Mouse (Mus musculus) hindbrain, postnatal 0 days (tissue): ENCODE measurements around the gene Ffar2. TPM values are rescaled to one million over a fixed set of nuclear protein-coding genes. Genes with fewer than 3 reads are reported as not detected.

Source experiments
- ATAC-seq: fragments of 200-750 bp; cut with Nextera tagmentation; 2 replicates; pipeline ENCODE4 v1.8.0; 2017; ENCODE audit warnings: mild to moderate bottlenecking, moderate TSS enrichment, moderate library complexity
- DNase-seq: peaks from one replicate; pipeline ENCODE4 v3.0.0-alpha.2; 2015; ENCODE audit warnings: low spot score
- H3K27ac ChIP-seq: fragments of 300-500 bp; sonication (generic); 2 replicates; pipeline ENCODE4 v1.5.1; 2014; ENCODE audit warnings: mild to moderate bottlenecking
- H3K27me3 ChIP-seq: fragments of 300-500 bp; sonication (generic); 2 replicates; pipeline ENCODE4 v1.6.1; 2014; ENCODE audit warnings: low read length, mixed read lengths; ENCODE audit not compliant: insufficient read depth
- H3K36me3 ChIP-seq: fragments of 300-500 bp; sonication (generic); 2 replicates; pipeline ENCODE4 v1.6.1; 2014; ENCODE audit warnings: low read length, mixed read lengths; ENCODE audit not compliant: insufficient read depth
- H3K4me1 ChIP-seq: fragments of 300-500 bp; sonication (generic); 2 replicates; pipeline ENCODE4 v1.6.1; 2014; ENCODE audit warnings: antibody characterized with exemption, low read length, mixed read lengths; ENCODE audit not compliant: insufficient read depth
- H3K4me2 ChIP-seq: fragments of 300-500 bp; sonication (generic); 2 replicates; pipeline ENCODE4 v1.6.1; 2014; ENCODE audit warnings: low read depth, mild to moderate bottlenecking, low read length, moderate library complexity, mixed read lengths
- H3K4me3 ChIP-seq: fragments of 300-500 bp; sonication (generic); 2 replicates; pipeline ENCODE4 v1.5.1; 2014; ENCODE audit warnings: low read length
- H3K9ac ChIP-seq: fragments of 300-500 bp; sonication (generic); replicated peaks from 2 replicates; pipeline ENCODE4 v1.6.1; 2014; ENCODE audit warnings: mild to moderate bottlenecking, low read length, moderate library complexity, mixed read lengths
- H3K9me3 ChIP-seq: fragments of 300-500 bp; sonication (generic); 2 replicates; pipeline ENCODE4 v1.6.1; 2016; ENCODE audit warnings: low read length, mixed read lengths
- CTCF ChIP-seq: IDR thresholded peaks from 2 replicates; pipeline ENCODE4 v1.5.1; 2016; ENCODE audit warnings: antibody characterized with exemption, control low read depth, low read depth
- WGBS: fragments of 180-500 bp; shearing (Covaris S2); extraction: QIAGEN DNeasy Blood & Tissue Kit; methylation state at CpG from one replicate; pipeline ENCODE4 v1.1.7; 2014; 5-methylcytosine and 5-hydroxymethylcytosine counted together
- polyA plus RNA-seq: library from polyadenylated mRNA; unstranded; fragments of >200 nt; fragmentation: Nextera tagmentation; extraction: Ambion mirVana; gene quantifications from 2 replicates; pipeline ENCODE4 v1.2.1, GENCODE M21; 2015
- total RNA-seq: library from RNA; depleted of rRNA; stranded (reverse); fragments of >200 nt; gene quantifications from 2 replicates; pipeline ENCODE4 v1.2.3, GENCODE M21; 2014; rRNA removed

Gene Ffar2
- total and polyA plus RNA-seq, 2 experiments from 2014 or later: 0.16 to 0.23 TPM

GRCm38 (mm10) chr7:30777911-30778310, 45.7 kb downstream of the Ffar2 start:
- Histone ChIP-seq H3K4me2 (no peak overlapping the region), H3K36me3 (no peaks in the 10 kb centered on the region), H3K4me1 (no peaks in the 10 kb centered on the region), H3K4me3 (no peak overlapping the region), H3K27ac (no peak overlapping the region), H3K9ac (no peak overlapping the region), H3K9me3 (no peaks in the 10 kb centered on the region), H3K27me3 (no peaks in the 10 kb centered on the region)
- WGBS: 77% methylated on average over 1 of the region's 1 CpGs
- TF ChIP-seq CTCF: no peak
- DNase-seq (no peak), ATAC-seq (no peak)

- WGBS: 53% methylated on average over 7 of the region's 7 CpGs
- Histone ChIP-seq H3K9me3 (no peaks in the 10 kb centered on the region), H3K4me2 (no peak overlapping the region), H3K36me3 (no peaks in the 10 kb centered on the region), H3K27me3 (no peaks in the 10 kb centered on the region), H3K4me1 (no peaks in the 10 kb centered on the region), H3K4me3 (no peak overlapping the region), H3K9ac (no peak overlapping the region), H3K27ac (no peak overlapping the region)
- 0 out of 2 replicates have a peak, but pooled peaks have one; percentile 25 for TF ChIP-seq CTCF
- DNase-seq (no peak), ATAC-seq (no peak)
Measured at GRCm38 (mm10) chr7:30777081-30777579, 46.4 kb downstream of the Ffar2 start.

GRCm38 (mm10) chr7:30776104-30776503, 47.5 kb downstream of the Ffar2 start:
- no peak overlapping the region for H3K9ac ChIP-seq
- no peak for TF ChIP-seq CTCF
- H3K4me3 ChIP-seq: no peak overlapping the region
- H3K4me1 ChIP-seq: no peaks in the 10 kb centered on the region
- H3K4me2 ChIP-seq: no peak overlapping the region
- ATAC-seq: no peak
- H3K27me3 ChIP-seq: no peaks in the 10 kb centered on the region
- H3K9me3 ChIP-seq: no peaks in the 10 kb centered on the region
- no peaks in the 10 kb centered on the region for H3K36me3 ChIP-seq
- 86% methylated on average over 9 of the region's 9 CpGs for whole genome bisulfite sequencing
- H3K27ac ChIP-seq: no peak overlapping the region
- no peak for DNase-seq

GRCm38 (mm10) chr7:30769236-30769635, 54.3 kb downstream of the Ffar2 start:
- no peaks in the 10 kb centered on the region for H3K36me3 ChIP-seq
- no peaks in the 10 kb centered on the region for H3K27me3 ChIP-seq
- H3K4me2 ChIP-seq: no peak overlapping the region
- ATAC-seq (no peak), DNase-seq (no peak)
- H3K4me1 ChIP-seq: no peaks in the 10 kb centered on the region
- 31% methylated on average over 9 of the region's 9 CpGs for WGBS
- H3K27ac ChIP-seq: no peak overlapping the region
- no peak overlapping the region for H3K9ac ChIP-seq
- no peaks in the 10 kb centered on the region for H3K9me3 ChIP-seq
- no peak for TF ChIP-seq CTCF
- no peak overlapping the region for H3K4me3 ChIP-seq

Other genes starting within 250 kb of the Ffar2 start
- gene Kmt2b, start 235.0 kb downstream of the Ffar2 start, total RNA-seq: 27.1 and 36.7 TPM in 2 replicates
- gene Kmt2b, start 235.0 kb downstream of the Ffar2 start, polyA plus RNA-seq: 6.7 and 7.1 TPM in 2 replicates
- gene Zbtb32, start 224.9 kb downstream of the Ffar2 start, total RNA-seq: not detected in 2 replicates
- gene Zbtb32, start 224.9 kb downstream of the Ffar2 start, polyA plus RNA-seq: 0.18 and 0.23 TPM in 2 replicates
- gene Upk1a, start 210.9 kb downstream of the Ffar2 start, total RNA-seq: 0.14 and 0.99 TPM in 2 replicates
- 0.62 and 0.99 TPM in 2 replicates for gene Upk1a, start 210.9 kb downstream of the Ffar2 start, polyA plus RNA-seq
- gene Cox6b1, start 197.6 kb downstream of the Ffar2 start, total RNA-seq: 352 and 389 TPM in 2 replicates
- gene Cox6b1, start 197.6 kb downstream of the Ffar2 start, polyA plus RNA-seq: 1,552 and 1,572 TPM in 2 replicates
- gene Etv2, start 187.9 kb downstream of the Ffar2 start, total RNA-seq: not detected in 2 replicates
- gene Etv2, start 187.9 kb downstream of the Ffar2 start, polyA plus RNA-seq: not detected in 2 replicates
- gene Rbm42, start 173.5 kb downstream of the Ffar2 start, total RNA-seq: 162 and 169 TPM in 2 replicates
- gene Rbm42, start 173.5 kb downstream of the Ffar2 start, polyA plus RNA-seq: 116 and 118 TPM in 2 replicates
- gene Haus5, start 158.8 kb downstream of the Ffar2 start, total RNA-seq: 22.2 and 24.1 TPM in 2 replicates
- 19.9 and 25.8 TPM in 2 replicates for gene Haus5, start 158.8 kb downstream of the Ffar2 start, polyA plus RNA-seq
- gene Pmis2, start 152.2 kb downstream of the Ffar2 start, total RNA-seq: not detected in 2 replicates
- gene Pmis2, start 152.2 kb downstream of the Ffar2 start, polyA plus RNA-seq: not detected in 2 replicates
- not detected in 2 replicates for gene 2200002J24Rik, start 124.8 kb downstream of the Ffar2 start, total RNA-seq
- gene 2200002J24Rik, start 124.8 kb downstream of the Ffar2 start, polyA plus RNA-seq: 0.55 TPM in 1 of 2 replicates, not detected in the other
- gene Atp4a, start 111.6 kb downstream of the Ffar2 start, total RNA-seq: 2.0 and 5.3 TPM in 2 replicates
- 4.2 and 6.0 TPM in 2 replicates for gene Atp4a, start 111.6 kb downstream of the Ffar2 start, polyA plus RNA-seq
- 195 and 238 TPM in 2 replicates for gene Tmem147, start 94.2 kb downstream of the Ffar2 start, total RNA-seq
- gene Tmem147, start 94.2 kb downstream of the Ffar2 start, polyA plus RNA-seq: 338 and 342 TPM in 2 replicates
- not detected in 2 replicates for gene Gapdhs, start 80.1 kb downstream of the Ffar2 start, total RNA-seq
- gene Gapdhs, start 80.1 kb downstream of the Ffar2 start, polyA plus RNA-seq: 0.32 and 0.69 TPM in 2 replicates
- gene Sbsn, start 72.3 kb downstream of the Ffar2 start, total RNA-seq: 0.84 and 4.2 TPM in 2 replicates
- gene Sbsn, start 72.3 kb downstream of the Ffar2 start, polyA plus RNA-seq: 2.9 and 3.0 TPM in 2 replicates
- 1.4 and 2.1 TPM in 2 replicates for gene Dmkn, start 60.0 kb downstream of the Ffar2 start, total RNA-seq
- gene Dmkn, start 60.0 kb downstream of the Ffar2 start, polyA plus RNA-seq: 3.9 and 5.8 TPM in 2 replicates
- not detected in 2 replicates for gene Krtdap, start 35.9 kb downstream of the Ffar2 start, total RNA-seq
- 0.66 and 1.8 TPM in 2 replicates for gene Krtdap, start 35.9 kb downstream of the Ffar2 start, polyA plus RNA-seq
- gene Ffar3, start 32.4 kb upstream of the Ffar2 start, total RNA-seq: 0.05 TPM in 1 of 2 replicates, not detected in the other
- 0.09 TPM in 1 of 2 replicates, not detected in the other for gene Ffar3, start 32.4 kb upstream of the Ffar2 start, polyA plus RNA-seq
- not detected in 2 replicates for gene Ffar1, start 37.8 kb upstream of the Ffar2 start, total RNA-seq
- gene Ffar1, start 37.8 kb upstream of the Ffar2 start, polyA plus RNA-seq: not detected in 2 replicates
- 0.07 and 3.2 TPM in 2 replicates for gene Cd22, start 56.6 kb upstream of the Ffar2 start, total RNA-seq
- gene Cd22, start 56.6 kb upstream of the Ffar2 start, polyA plus RNA-seq: 0.09 and 0.20 TPM in 2 replicates
- gene Mag, start 91.1 kb upstream of the Ffar2 start, total RNA-seq: 39.0 and 48.7 TPM in 2 replicates
- gene Mag, start 91.1 kb upstream of the Ffar2 start, polyA plus RNA-seq: 14.4 and 18.6 TPM in 2 replicates
- gene Hamp2, start 100.9 kb upstream of the Ffar2 start, total RNA-seq: not detected in 2 replicates
- not detected in 2 replicates for gene Hamp2, start 100.9 kb upstream of the Ffar2 start, polyA plus RNA-seq
- not detected in 2 replicates for gene Hamp, start 120.3 kb upstream of the Ffar2 start, total RNA-seq
- not detected in 2 replicates for gene Hamp, start 120.3 kb upstream of the Ffar2 start, polyA plus RNA-seq
- gene Usf2, start 133.0 kb upstream of the Ffar2 start, total RNA-seq: 103 and 114 TPM in 2 replicates
- gene Usf2, start 133.0 kb upstream of the Ffar2 start, polyA plus RNA-seq: 27.1 and 28.0 TPM in 2 replicates
- 22.8 and 28.8 TPM in 2 replicates for gene Lsr, start 149.7 kb upstream of the Ffar2 start, total RNA-seq
- 25.3 and 25.5 TPM in 2 replicates for gene Lsr, start 149.7 kb upstream of the Ffar2 start, polyA plus RNA-seq
- gene Fam187b, start 150.0 kb upstream of the Ffar2 start, total RNA-seq: 0.16 and 2.0 TPM in 2 replicates
- 0.77 and 0.89 TPM in 2 replicates for gene Fam187b, start 150.0 kb upstream of the Ffar2 start, polyA plus RNA-seq
- gene Fxyd5, start 218.7 kb upstream of the Ffar2 start, total RNA-seq: 15.3 and 22.1 TPM in 2 replicates
- 33.3 and 35.3 TPM in 2 replicates for gene Fxyd5, start 218.7 kb upstream of the Ffar2 start, polyA plus RNA-seq
- gene Fxyd7, start 227.7 kb upstream of the Ffar2 start, total RNA-seq: 234 and 282 TPM in 2 replicates
- 466 and 477 TPM in 2 replicates for gene Fxyd7, start 227.7 kb upstream of the Ffar2 start, polyA plus RNA-seq
- gene Fxyd1, start 233.4 kb upstream of the Ffar2 start, total RNA-seq: 24.0 and 26.5 TPM in 2 replicates
- gene Fxyd1, start 233.4 kb upstream of the Ffar2 start, polyA plus RNA-seq: 129 and 150 TPM in 2 replicates
- 1.9 and 5.9 TPM in 2 replicates for gene Lgi4, start 235.6 kb upstream of the Ffar2 start, total RNA-seq
- 1.2 and 1.3 TPM in 2 replicates for gene Lgi4, start 235.6 kb upstream of the Ffar2 start, polyA plus RNA-seq